Mouse (Mus musculus) brain, embryonic 14.5 days (tissue): ENCODE measurements around the gene Iqcg.

ENCODE experiments used
- CTCF ChIP-seq: fragments of 200-500 bp; IDR thresholded peaks from 2 replicates; pipeline ENCODE4 v1.5.1; 2012; ENCODE audit warnings: inconsistent platforms, mild to moderate bottlenecking, moderate library complexity, borderline replicate concordance; ENCODE audit not compliant: insufficient read depth, insufficient read length; ENCODE audit errors: extremely low read depth
- POLR2A ChIP-seq: fragments of 200-500 bp; IDR thresholded peaks from 2 replicates; pipeline ENCODE4 v1.6.1; 2012; ENCODE audit warnings: mild to moderate bottlenecking, inconsistent platforms, borderline replicate concordance; ENCODE audit not compliant: poor library complexity, insufficient read depth, insufficient read length, severe bottlenecking; ENCODE audit errors: extremely low read depth

- TF ChIP-seq POLR2A = no peak
- TF ChIP-seq CTCF = no peak
Measured at GRCm38 (mm10) chr16:33043268-33043667, 12.8 kb downstream of the Iqcg start.
